Mouse (Mus musculus) small intestine, adult 2 months (tissue): ENCODE results near the gene Sugt1.

ENCODE experiments used
- CTCF ChIP-seq: fragments of 200-500 bp; IDR thresholded peaks from 2 replicates; pipeline ENCODE4 v1.5.1; 2012; ENCODE audit warnings: low read depth, mild to moderate bottlenecking, control low read depth, inconsistent platforms, low read length, moderate library complexity, mixed read lengths; ENCODE audit not compliant: insufficient replicate concordance, insufficient read length; ENCODE audit errors: extremely low read depth
- POLR2A ChIP-seq: fragments of 200-500 bp; IDR thresholded peaks from 2 replicates; pipeline ENCODE4 v1.6.1; 2012; ENCODE audit warnings: low read depth, mild to moderate bottlenecking, control low read depth, inconsistent platforms, low read length, moderate library complexity

DNA sequence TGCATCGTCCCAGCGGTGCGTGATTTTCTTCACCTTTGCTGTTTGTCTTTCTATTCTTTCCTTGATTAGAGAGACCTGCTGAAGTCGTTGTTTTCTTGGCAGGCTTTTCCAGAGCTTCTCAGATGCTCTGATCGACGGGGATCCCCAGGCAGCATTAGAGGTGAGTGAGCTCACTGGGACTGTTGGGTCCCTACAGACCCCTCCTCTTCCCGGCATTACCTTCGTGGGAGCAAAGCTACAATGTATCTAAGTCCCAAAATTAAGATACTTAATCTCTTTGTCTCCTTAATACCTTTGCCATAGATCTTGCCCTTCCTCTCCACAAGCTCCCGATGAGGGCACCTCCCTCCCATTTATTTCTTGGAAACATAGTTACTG lies 350 bp downstream of the Sugt1 start:
- TF ChIP-seq CTCF (no peak), POLR2A (no peak)
